Mouse (Mus musculus) limb, embryonic 15.5 days (tissue): ENCODE measurements around the gene Gps2. TPM values are rescaled to one million over a fixed set of nuclear protein-coding genes. Genes with fewer than 3 reads are reported as not detected.

ENCODE experiments used
- ATAC-seq: fragments of 200-750 bp; cut with Nextera tagmentation; 2 replicates; pipeline ENCODE4 v1.8.0; 2017; ENCODE audit warnings: low read depth, moderate TSS enrichment; ENCODE audit not compliant: insufficient number of reproducible peaks, low FRiP score, low TSS enrichment
- H3K27ac ChIP-seq: fragments of 300-500 bp; sonication (generic); 2 replicates; pipeline ENCODE4 v1.5.1; 2015; ENCODE audit warnings: moderate library complexity, mild to moderate bottlenecking, inconsistent platforms
- H3K27me3 ChIP-seq: fragments of 300-500 bp; sonication (generic); 2 replicates; pipeline ENCODE4 v1.6.1; 2015; ENCODE audit warnings: inconsistent platforms
- H3K36me3 ChIP-seq: fragments of 300-500 bp; sonication (generic); 2 replicates; pipeline ENCODE4 v1.6.1; 2015; ENCODE audit warnings: inconsistent platforms
- H3K4me1 ChIP-seq: fragments of 300-500 bp; sonication (generic); 2 replicates; pipeline ENCODE4 v1.6.1; 2015; ENCODE audit warnings: inconsistent platforms
- H3K4me2 ChIP-seq: fragments of 300-500 bp; sonication (generic); 2 replicates; pipeline ENCODE4 v1.6.1; 2015; ENCODE audit warnings: mild to moderate bottlenecking, inconsistent platforms
- H3K4me3 ChIP-seq: fragments of 300-500 bp; sonication (generic); 2 replicates; pipeline ENCODE4 v1.5.1; 2015; ENCODE audit warnings: mild to moderate bottlenecking, inconsistent platforms
- H3K9ac ChIP-seq: fragments of 300-500 bp; sonication (generic); 2 replicates; pipeline ENCODE4 v1.6.1; 2015; ENCODE audit warnings: inconsistent platforms
- H3K9me3 ChIP-seq: fragments of 300-500 bp; sonication (generic); 2 replicates; pipeline ENCODE4 v1.6.1; 2016; ENCODE audit warnings: inconsistent platforms
- WGBS: fragments of 180-500 bp; shearing (Covaris S2); methylation state at CpG from one replicate; pipeline ENCODE4 v1.1.7; 2015; 5-methylcytosine and 5-hydroxymethylcytosine counted together
- microRNA-seq: library from miRNA; unstranded; fragments of <30 nt; microRNA quantifications from one replicate; pipeline ENCODE4, GENCODE M21; 2016
- polyA plus RNA-seq: library from polyadenylated mRNA; unstranded; fragments of >200 nt; fragmentation: Nextera tagmentation; extraction: Ambion mirVana; gene quantifications from 2 replicates; pipeline ENCODE4 v1.2.1, GENCODE M21; 2015

Gene Gps2
- polyA plus RNA-seq, 1 experiment from 2014 or later: 71.5 TPM

GRCm38 (mm10) chr11:69956218-69956617 lies 42.5 kb downstream of the Gps2 start:
- WGBS: 58% methylated on average over 1 of the region's 1 CpGs
- Histone ChIP-seq H3K27me3 (peaks cover 17% of the 10 kb centered on the region), H3K4me1 (no peaks in the 10 kb centered on the region), H3K36me3 (no peaks in the 10 kb centered on the region), H3K27ac (no peak overlapping the region), H3K4me2 (no peak overlapping the region), H3K9ac (no peak overlapping the region), H3K9me3 (no peaks in the 10 kb centered on the region), H3K4me3 (no peak overlapping the region)
- ATAC-seq: no peak

- no peak overlapping the region for H3K9ac ChIP-seq
- H3K4me2 ChIP-seq: no peak overlapping the region
- no peaks in the 10 kb centered on the region for H3K36me3 ChIP-seq
- H3K27me3 ChIP-seq: peaks cover 55% of the 10 kb centered on the region
- no peak overlapping the region for H3K27ac ChIP-seq
- ATAC-seq: no peak
- 40% methylated on average over 5 of the region's 5 CpGs for WGBS
- no peak overlapping the region for H3K4me3 ChIP-seq
- H3K4me1 ChIP-seq: peaks cover 8% of the 10 kb centered on the region
- H3K9me3 ChIP-seq: no peaks in the 10 kb centered on the region
Observed at GRCm38 (mm10) chr11:69960616-69961015, 46.9 kb downstream of the Gps2 start.

- H3K4me1 ChIP-seq: peaks cover 20% of the 10 kb centered on the region
- ATAC-seq: no peak
- H3K4me3 ChIP-seq: no peak overlapping the region
- no peak overlapping the region for H3K9ac ChIP-seq
- H3K27me3 ChIP-seq: peaks cover 68% of the 10 kb centered on the region
- no peak overlapping the region for H3K27ac ChIP-seq
- 28% methylated on average over 5 of the region's 5 CpGs for WGBS
- no peaks in the 10 kb centered on the region for H3K9me3 ChIP-seq
- no peak overlapping the region for H3K4me2 ChIP-seq
- H3K36me3 ChIP-seq: no peaks in the 10 kb centered on the region
Observed at GRCm38 (mm10) chr11:69961841-69962240, 48.2 kb downstream of the Gps2 start.

- no peaks in the 10 kb centered on the region for H3K9me3 ChIP-seq
- peak within 1 kb of the TSS; percentile 72 for H3K4me2 ChIP-seq
- 10% methylated on average over 24 of the region's 24 CpGs for WGBS
- peaks cover 19% of the 10 kb centered on the region for H3K36me3 ChIP-seq
- H3K4me3 ChIP-seq: peak within 1 kb of the TSS; percentile 39
- H3K4me1 ChIP-seq: peaks cover 24% of the 10 kb centered on the region
- ATAC-seq: no peak
- no peak within 1 kb of the TSS for H3K9ac ChIP-seq
- H3K27ac ChIP-seq: no peak within 1 kb of the TSS
- peaks cover 65% of the 10 kb centered on the region for H3K27me3 ChIP-seq
Observed at GRCm38 (mm10) chr11:69964650-69965270, 51.1 kb downstream of the Gps2 start, which contains the start of gene Cldn7. Gene Cldn7, plus strand, starts transcription at chr11:69964779.

GRCm38 (mm10) chr11:69965271-69966005 lies 51.8 kb downstream of the Gps2 start:
- Histone ChIP-seq H3K9ac (no peak overlapping the region), H3K9me3 (no peaks in the 10 kb centered on the region), H3K4me3 (peak overlapping the region; percentile 39), H3K27me3 (peaks cover 60% of the 10 kb centered on the region), H3K36me3 (peaks cover 25% of the 10 kb centered on the region), H3K4me1 (peaks cover 24% of the 10 kb centered on the region), H3K4me2 (peak overlapping the region; percentile 72), H3K27ac (no peak overlapping the region)
- 3% methylated on average over 49 of the region's 49 CpGs for WGBS
- no peak for ATAC-seq

Small RNAs within 50 kb of the gene (microRNA-seq; reads per million reads assigned to microRNA genes)
- gene Mir6924: not detected

Other genes with a start within 250 kb of the Gps2 start
- 18.2 and 24.1 TPM in 2 replicates for gene Cd68, start 247.7 kb upstream of the Gps2 start, polyA plus RNA-seq
- 443 and 469 TPM in 2 replicates for gene Eif4a1, start 241.5 kb upstream of the Gps2 start, polyA plus RNA-seq
- 87.5 and 87.9 TPM in 2 replicates for gene Senp3, start 231.8 kb upstream of the Gps2 start, polyA plus RNA-seq
- 0.73 and 0.87 TPM in 2 replicates for gene Tnfsf13, start 228.1 kb upstream of the Gps2 start, polyA plus RNA-seq
- gene Tnfsf12, start 218.0 kb upstream of the Gps2 start, polyA plus RNA-seq: 10.8 and 12.9 TPM in 2 replicates
- gene Tnfsfm13, start 217.8 kb upstream of the Gps2 start, polyA plus RNA-seq: 4.8 and 5.7 TPM in 2 replicates
- gene Polr2a, start 155.3 kb upstream of the Gps2 start, polyA plus RNA-seq: 20.0 and 20.9 TPM in 2 replicates
- 0.09 and 0.15 TPM in 2 replicates for gene Slc35g3, start 151.9 kb upstream of the Gps2 start, polyA plus RNA-seq
- gene Zbtb4, start 148.0 kb upstream of the Gps2 start, polyA plus RNA-seq: 5.1 and 5.4 TPM in 2 replicates
- gene Chrnb1, start 117.9 kb upstream of the Gps2 start, polyA plus RNA-seq: 18.6 and 30.0 TPM in 2 replicates
- 3.4 and 3.9 TPM in 2 replicates for gene Fgf11, start 112.0 kb upstream of the Gps2 start, polyA plus RNA-seq
- 8.1 and 8.9 TPM in 2 replicates for gene Tmem102, start 108.3 kb upstream of the Gps2 start, polyA plus RNA-seq
- not detected in 2 replicates for gene Gm39566, start 98.6 kb upstream of the Gps2 start, polyA plus RNA-seq
- gene Spem2, start 95.4 kb upstream of the Gps2 start, polyA plus RNA-seq: not detected in 2 replicates
- gene Spem1, start 91.7 kb upstream of the Gps2 start, polyA plus RNA-seq: 0.28 TPM in 1 of 2 replicates, not detected in the other
- 7.6 and 8.7 TPM in 2 replicates for gene Nlgn2, start 76.1 kb upstream of the Gps2 start, polyA plus RNA-seq
- 325 and 365 TPM in 2 replicates for gene Tmem256, start 75.4 kb upstream of the Gps2 start, polyA plus RNA-seq
- gene Plscr3, start 67.5 kb upstream of the Gps2 start, polyA plus RNA-seq: 132 and 134 TPM in 2 replicates
- 4.1 and 5.0 TPM in 2 replicates for gene Tnk1, start 55.2 kb upstream of the Gps2 start, polyA plus RNA-seq
- gene Tmem95, start 35.9 kb upstream of the Gps2 start, polyA plus RNA-seq: 0.31 and 0.73 TPM in 2 replicates
- gene Kctd11, start 32.5 kb upstream of the Gps2 start, polyA plus RNA-seq: 20.5 TPM in 2 replicates
- gene Acap1, start 18.3 kb upstream of the Gps2 start, polyA plus RNA-seq: 2.7 and 3.1 TPM in 2 replicates
- gene 2810408A11Rik, start 12.9 kb upstream of the Gps2 start, polyA plus RNA-seq: 7.6 and 8.4 TPM in 2 replicates
- gene Neurl4, start 12.8 kb upstream of the Gps2 start, polyA plus RNA-seq: 7.1 and 7.3 TPM in 2 replicates
- gene Eif5a, start 8.1 kb downstream of the Gps2 start, polyA plus RNA-seq: 1,601 and 1,681 TPM in 2 replicates
- 3.6 and 4.6 TPM in 2 replicates for gene Ybx2, start 21.9 kb downstream of the Gps2 start, polyA plus RNA-seq
- gene Slc2a4, start 34.3 kb downstream of the Gps2 start, polyA plus RNA-seq: 23.0 and 23.5 TPM in 2 replicates
- 8.1 and 13.1 TPM in 2 replicates for gene Cldn7, start 50.9 kb downstream of the Gps2 start, polyA plus RNA-seq
- gene Ctdnep1, start 67.3 kb downstream of the Gps2 start, polyA plus RNA-seq: 24.6 and 32.0 TPM in 2 replicates
- gene Elp5, start 68.6 kb downstream of the Gps2 start, polyA plus RNA-seq: 111 and 119 TPM in 2 replicates
- 545 and 568 TPM in 2 replicates for gene Gabarap, start 77.3 kb downstream of the Gps2 start, polyA plus RNA-seq
- gene Phf23, start 81.9 kb downstream of the Gps2 start, polyA plus RNA-seq: 72.2 and 81.6 TPM in 2 replicates
- gene Dvl2, start 86.7 kb downstream of the Gps2 start, polyA plus RNA-seq: 42.2 and 43.1 TPM in 2 replicates
- 92.2 and 100 TPM in 2 replicates for gene Acadvl, start 101.5 kb downstream of the Gps2 start, polyA plus RNA-seq
- gene Dlg4, start 103.1 kb downstream of the Gps2 start, polyA plus RNA-seq: 9.6 and 10.7 TPM in 2 replicates
- 0.93 and 1.1 TPM in 2 replicates for gene Asgr1, start 140.2 kb downstream of the Gps2 start, polyA plus RNA-seq
- gene Asgr2, start 178.8 kb downstream of the Gps2 start, polyA plus RNA-seq: 0.54 and 0.83 TPM in 2 replicates
- 1.2 and 1.6 TPM in 2 replicates for gene Mgl2, start 216.4 kb downstream of the Gps2 start, polyA plus RNA-seq
- 1.8 and 2.3 TPM in 2 replicates for gene Clec10a, start 242.3 kb downstream of the Gps2 start, polyA plus RNA-seq